Mouse (Mus musculus): ENCODE data around the gene Antxr1.

DNA sequence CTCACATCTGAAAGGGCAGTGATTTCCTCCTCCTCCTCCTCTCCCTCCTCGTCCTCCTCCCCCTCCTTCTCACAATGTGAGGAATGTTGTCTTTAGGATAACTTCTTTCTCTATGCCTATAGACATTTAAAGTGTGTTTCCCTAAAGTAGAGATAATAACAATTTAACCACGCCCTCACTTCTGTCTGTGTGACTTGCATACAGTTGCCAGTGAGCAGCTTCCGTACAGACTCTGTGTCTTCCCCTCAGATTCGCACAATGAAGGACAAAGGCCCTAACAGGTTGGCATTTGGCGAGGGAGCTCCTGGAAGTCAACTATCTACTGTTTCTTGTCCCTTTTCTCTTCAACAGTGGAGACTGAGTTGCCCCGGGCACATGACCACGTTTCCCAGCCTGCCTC, 185.2 kb downstream of the Antxr1 start:
- no peak for TF ChIP-seq CTCF (IDR thresholded peaks at IDR 0.05; ENCODE audit: insufficient read depth, low read length)
- no peak for TF ChIP-seq POLR2A (IDR thresholded peaks at IDR 0.05; ENCODE audit: borderline replicate concordance, extremely low read depth, low read depth, low read length)

All from lung, adult 2 months (tissue).